Mouse (Mus musculus) limb, embryonic 15.5 days (tissue): ENCODE measurements at regions not wholly inside any gene's neighbourhood (a gene's known extent, or its start where the extent isn't known, plus 50 kb on each side); places are given as distances from the start of the nearest gene placed in this dataset.

Experiments
- ATAC-seq: fragments of 200-750 bp; cut with Nextera tagmentation; 2 replicates; pipeline ENCODE4 v1.8.0; 2017; ENCODE audit warnings: low read depth, moderate TSS enrichment; ENCODE audit not compliant: insufficient number of reproducible peaks, low FRiP score, low TSS enrichment
- H3K27ac ChIP-seq: fragments of 300-500 bp; sonication (generic); 2 replicates; pipeline ENCODE4 v1.5.1; 2015; ENCODE audit warnings: moderate library complexity, mild to moderate bottlenecking, inconsistent platforms
- H3K27me3 ChIP-seq: fragments of 300-500 bp; sonication (generic); 2 replicates; pipeline ENCODE4 v1.6.1; 2015; ENCODE audit warnings: inconsistent platforms
- H3K36me3 ChIP-seq: fragments of 300-500 bp; sonication (generic); 2 replicates; pipeline ENCODE4 v1.6.1; 2015; ENCODE audit warnings: inconsistent platforms
- H3K4me1 ChIP-seq: fragments of 300-500 bp; sonication (generic); 2 replicates; pipeline ENCODE4 v1.6.1; 2015; ENCODE audit warnings: inconsistent platforms
- H3K4me2 ChIP-seq: fragments of 300-500 bp; sonication (generic); 2 replicates; pipeline ENCODE4 v1.6.1; 2015; ENCODE audit warnings: mild to moderate bottlenecking, inconsistent platforms
- H3K4me3 ChIP-seq: fragments of 300-500 bp; sonication (generic); 2 replicates; pipeline ENCODE4 v1.5.1; 2015; ENCODE audit warnings: mild to moderate bottlenecking, inconsistent platforms
- H3K9ac ChIP-seq: fragments of 300-500 bp; sonication (generic); 2 replicates; pipeline ENCODE4 v1.6.1; 2015; ENCODE audit warnings: inconsistent platforms
- H3K9me3 ChIP-seq: fragments of 300-500 bp; sonication (generic); 2 replicates; pipeline ENCODE4 v1.6.1; 2016; ENCODE audit warnings: inconsistent platforms
- WGBS: fragments of 180-500 bp; shearing (Covaris S2); methylation state at CpG from one replicate; pipeline ENCODE4 v1.1.7; 2015; 5-methylcytosine and 5-hydroxymethylcytosine counted together

GRCm38 (mm10) chr11:24255201-24256060, 177.6 kb downstream of the Bcl11a start:
- WGBS = 69% methylated on average over 22 of the region's 22 CpGs
- Histone ChIP-seq H3K27ac (no peak overlapping the region), H3K36me3 (no peaks in the 10 kb centered on the region), H3K9me3 (no peaks in the 10 kb centered on the region), H3K4me2 (peak overlapping the region; percentile 30; the same call in 1 of the 2 replicates), H3K27me3 (no peaks in the 10 kb centered on the region), H3K9ac (no peak overlapping the region), H3K4me1 (no peaks in the 10 kb centered on the region), H3K4me3 (no peak overlapping the region)
- no peak for ATAC-seq

- Histone ChIP-seq H3K27me3 (no peaks in the 10 kb centered on the region), H3K9me3 (no peaks in the 10 kb centered on the region), H3K4me2 (no peak overlapping the region), H3K36me3 (no peaks in the 10 kb centered on the region), H3K9ac (no peak overlapping the region), H3K4me3 (no peak overlapping the region), H3K27ac (no peak overlapping the region), H3K4me1 (no peaks in the 10 kb centered on the region)
- ATAC-seq = no peak
Observed at GRCm38 (mm10) chr11:24257741-24258140, 179.9 kb downstream of the Bcl11a start.

GRCm38 (mm10) chr11:24258340-24258739, 180.5 kb downstream of the Bcl11a start:
- Histone ChIP-seq H3K9me3 (no peaks in the 10 kb centered on the region), H3K27me3 (no peaks in the 10 kb centered on the region), H3K36me3 (no peaks in the 10 kb centered on the region), H3K4me3 (no peak overlapping the region), H3K4me1 (no peaks in the 10 kb centered on the region), H3K27ac (no peak overlapping the region), H3K4me2 (no peak overlapping the region), H3K9ac (no peak overlapping the region)
- ATAC-seq = no peak
- 76% methylated on average over 6 of the region's 6 CpGs for WGBS

- Histone ChIP-seq H3K4me3 (no peak overlapping the region), H3K4me1 (no peaks in the 10 kb centered on the region), H3K27ac (no peak overlapping the region), H3K36me3 (no peaks in the 10 kb centered on the region), H3K4me2 (no peak overlapping the region), H3K9ac (no peak overlapping the region), H3K27me3 (no peaks in the 10 kb centered on the region), H3K9me3 (no peaks in the 10 kb centered on the region)
- 51% methylated on average over 2 of the region's 2 CpGs for WGBS
- ATAC-seq = no peak
Observed at GRCm38 (mm10) chr11:24259668-24260067, 181.8 kb downstream of the Bcl11a start.

GRCm38 (mm10) chr11:24269046-24269445, 191.2 kb downstream of the Bcl11a start:
- Histone ChIP-seq H3K9ac (no peak overlapping the region), H3K4me2 (no peak overlapping the region), H3K4me1 (no peaks in the 10 kb centered on the region), H3K9me3 (no peaks in the 10 kb centered on the region), H3K27ac (no peak overlapping the region), H3K27me3 (no peaks in the 10 kb centered on the region), H3K36me3 (no peaks in the 10 kb centered on the region), H3K4me3 (no peak overlapping the region)
- no peak for ATAC-seq
- 67% methylated on average over 2 of the region's 2 CpGs for WGBS

- no peaks in the 10 kb centered on the region for H3K9me3 ChIP-seq
- no peak overlapping the region for H3K9ac ChIP-seq
- no peak overlapping the region for H3K4me3 ChIP-seq
- peaks cover 11% of the 10 kb centered on the region; the same call in 1 of the 2 replicates for H3K27me3 ChIP-seq
- H3K4me2 ChIP-seq = no peak overlapping the region
- H3K4me1 ChIP-seq = 0 out of 2 replicates have a peak, but pooled peaks cover 8% of the 10 kb centered on the region
- ATAC-seq = no peak
- no peak overlapping the region for H3K27ac ChIP-seq
- no peaks in the 10 kb centered on the region for H3K36me3 ChIP-seq
- 80% methylated on average over 5 of the region's 5 CpGs for WGBS
Observed at GRCm38 (mm10) chr11:24281628-24282027, 203.8 kb downstream of the Bcl11a start.

GRCm38 (mm10) chr11:24282556-24282955, 204.7 kb downstream of the Bcl11a start:
- H3K9ac ChIP-seq = no peak overlapping the region
- H3K4me2 ChIP-seq = no peak overlapping the region
- 0 out of 2 replicates have a peak, but pooled peaks cover 11% of the 10 kb centered on the region for H3K4me1 ChIP-seq
- H3K27ac ChIP-seq = no peak overlapping the region
- H3K36me3 ChIP-seq = no peaks in the 10 kb centered on the region
- ATAC-seq = no peak
- H3K27me3 ChIP-seq = peaks cover 11% of the 10 kb centered on the region; the same call in 1 of the 2 replicates
- H3K4me3 ChIP-seq = no peak overlapping the region
- 41% methylated on average over 9 of the region's 9 CpGs for WGBS
- no peaks in the 10 kb centered on the region for H3K9me3 ChIP-seq

- H3K9me3 ChIP-seq = no peaks in the 10 kb centered on the region
- WGBS = 35% methylated on average over 18 of the region's 18 CpGs
- no peak overlapping the region for H3K4me3 ChIP-seq
- H3K27ac ChIP-seq = no peak overlapping the region
- H3K36me3 ChIP-seq = no peaks in the 10 kb centered on the region
- peaks cover 11% of the 10 kb centered on the region; the same call in 1 of the 2 replicates for H3K27me3 ChIP-seq
- no peak for ATAC-seq
- H3K4me2 ChIP-seq = no peak overlapping the region
- 0 out of 2 replicates have a peak, but pooled peaks cover 11% of the 10 kb centered on the region for H3K4me1 ChIP-seq
- H3K9ac ChIP-seq = no peak overlapping the region
Observed at GRCm38 (mm10) chr11:24286129-24287108, 208.6 kb downstream of the Bcl11a start.

GRCm38 (mm10) chr11:24293209-24293608, 215.4 kb downstream of the Bcl11a start:
- no peaks in the 10 kb centered on the region for H3K9me3 ChIP-seq

GRCm38 (mm10) chr11:24293860-24294531, 216.1 kb downstream of the Bcl11a start:
- Histone ChIP-seq H3K27ac (no peak overlapping the region), H3K36me3 (no peaks in the 10 kb centered on the region), H3K4me2 (no peak overlapping the region), H3K4me1 (peaks cover 32% of the 10 kb centered on the region), H3K9ac (no peak overlapping the region), H3K27me3 (no peaks in the 10 kb centered on the region), H3K9me3 (no peaks in the 10 kb centered on the region), H3K4me3 (no peak overlapping the region)
- 60% methylated on average over 7 of the region's 7 CpGs for WGBS
- no peak for ATAC-seq

More at GRCm38 (mm10) chr11:24293209-24293608, 215.4 kb downstream of the Bcl11a start:
- no peak for ATAC-seq
- H3K36me3 ChIP-seq = no peaks in the 10 kb centered on the region
- 67% methylated on average over 3 of the region's 3 CpGs for WGBS
- no peak overlapping the region for H3K4me2 ChIP-seq
- no peak overlapping the region for H3K9ac ChIP-seq
- no peaks in the 10 kb centered on the region for H3K27me3 ChIP-seq
- H3K4me3 ChIP-seq = no peak overlapping the region
- peak overlapping the region; percentile 18; the same call in 1 of the 2 replicates for H3K27ac ChIP-seq
- H3K4me1 ChIP-seq = peaks cover 32% of the 10 kb centered on the region

- WGBS = 11% methylated on average over 12 of the region's 12 CpGs
- peak overlapping the region; percentile 73 for H3K27ac ChIP-seq
- no peak overlapping the region for H3K4me3 ChIP-seq
- H3K27me3 ChIP-seq = no peaks in the 10 kb centered on the region
- peak; percentile 62 for ATAC-seq
- no peaks in the 10 kb centered on the region for H3K9me3 ChIP-seq
- H3K36me3 ChIP-seq = no peaks in the 10 kb centered on the region
- H3K4me2 ChIP-seq = peak overlapping the region; percentile 28
- peaks cover 38% of the 10 kb centered on the region for H3K4me1 ChIP-seq
- H3K9ac ChIP-seq = no peak overlapping the region
Observed at GRCm38 (mm10) chr11:24296893-24297624, 219.2 kb downstream of the Bcl11a start.
